Mouse (Mus musculus): Measurements from ENCODE around the gene Fth1.
A peak's percentile ranks its signal among the peaks of the same experiment; 100 is the strongest.

Gene Fth1

GRCm38 (mm10) chr19:9993036-9993656, 12.7 kb downstream of the Fth1 start:
- DNase-seq, result peak; percentile 83

GRCm38 (mm10) chr19:9997204-9998062, 17.0 kb downstream of the Fth1 start:
- DNase-seq, result no peak

- DNase-seq, result no peak
Measured at GRCm38 (mm10) chr19:9998063-9998416, 17.6 kb downstream of the Fth1 start.

- DNase-seq, result no peak
Measured at GRCm38 (mm10) chr19:9998736-9999486, 18.5 kb downstream of the Fth1 start.

GRCm38 (mm10) chr19:10000330-10000729, 19.9 kb downstream of the Fth1 start:
- no peak for DNase-seq

- DNase-seq, result no peak
Measured at GRCm38 (mm10) chr19:10001206-10001969, 21.0 kb downstream of the Fth1 start, which contains the start of the genes Best1 and Rab3il1. Gene Best1 (minus strand): TSS chr19:10001633. Gene Rab3il1 (plus strand): TSS chr19:10001669.

GRCm38 (mm10) chr19:10003696-10004095, 23.3 kb downstream of the Fth1 start:
- DNase-seq, result no peak

GRCm38 (mm10) chr19:10011408-10011807, 31.0 kb downstream of the Fth1 start:
- no peak for DNase-seq

- no peak for DNase-seq
Measured at GRCm38 (mm10) chr19:10012827-10013278, 32.5 kb downstream of the Fth1 start.

GRCm38 (mm10) chr19:10013348-10013747, 33.0 kb downstream of the Fth1 start:
- no peak for DNase-seq

GRCm38 (mm10) chr19:10013913-10014312, 33.5 kb downstream of the Fth1 start:
- no peak for DNase-seq

- no peak for DNase-seq
Measured at GRCm38 (mm10) chr19:10014824-10015223, 34.4 kb downstream of the Fth1 start.

GRCm38 (mm10) chr19:10015442-10015841, 35.0 kb downstream of the Fth1 start:
- no peak for DNase-seq

GRCm38 (mm10) chr19:10016151-10016550, 35.8 kb downstream of the Fth1 start:
- no peak for DNase-seq

GRCm38 (mm10) chr19:10017637-10018526, 37.5 kb downstream of the Fth1 start:
- peak; percentile 91 for DNase-seq

GRCm38 (mm10) chr19:10018527-10018818, 38.1 kb downstream of the Fth1 start:
- no peak for DNase-seq

GRCm38 (mm10) chr19:10019214-10019760, 38.9 kb downstream of the Fth1 start:
- no peak for DNase-seq

- DNase-seq, result peak; percentile 28
Measured at GRCm38 (mm10) chr19:10021981-10022380, 41.6 kb downstream of the Fth1 start.

GRCm38 (mm10) chr19:10022414-10023303, 42.3 kb downstream of the Fth1 start:
- peak; percentile 69 for DNase-seq

- no peak for DNase-seq
Measured at GRCm38 (mm10) chr19:10023304-10023758, 42.9 kb downstream of the Fth1 start.
